Mouse (Mus musculus): ENCODE results near the gene Cfap77. TPM values are rescaled to one million over a fixed set of nuclear protein-coding genes. Genes with fewer than 3 reads are reported as not detected.
A peak's percentile ranks its signal among the peaks of the same experiment; 100 is the strongest.
"Not testable (repeated sequence)": the region's sequence is repeated elsewhere in the genome, so short reads cannot be mapped to it uniquely, and the experiment has no call there.

Gene Cfap77
- polyA plus RNA-seq, 1 experiment from 2014 or later = 0.70 TPM

- not testable (repeated sequence) for H3K27me3 ChIP-seq (ENCODE audit: control insufficient read depth, insufficient read depth, low read depth, low read length); H3K4me1 ChIP-seq (replicated peaks; ENCODE audit: control insufficient read depth, insufficient read depth, low read length); H3K9me3 ChIP-seq (ENCODE audit: control insufficient read depth, low read length); H3K4me2 ChIP-seq (ENCODE audit: low read depth, low read length); H3K27ac ChIP-seq (ENCODE audit: low read length); H3K9ac ChIP-seq (ENCODE audit: low read length); ATAC-seq (ENCODE audit: low read depth); H3K4me3 ChIP-seq (ENCODE audit: low read length)
- peaks cover 12% of the 10 kb centered on the region for H3K36me3 ChIP-seq (ENCODE audit: control insufficient read depth, insufficient read depth, low read length)
- 80% methylated on average over 6 of the region's 6 CpGs for WGBS
Observed at GRCm38 (mm10) chr2:29089276-29089675, 34.4 kb upstream of the Cfap77 start.

- ATAC-seq (ENCODE audit: low read depth) = no peak
- H3K9me3 ChIP-seq (ENCODE audit: control insufficient read depth, low read length) = no peaks in the 10 kb centered on the region
- no peaks in the 10 kb centered on the region for H3K27me3 ChIP-seq (ENCODE audit: control insufficient read depth, insufficient read depth, low read depth, low read length)
- H3K4me1 ChIP-seq (replicated peaks; ENCODE audit: control insufficient read depth, insufficient read depth, low read length) = no peaks in the 10 kb centered on the region
- no peak overlapping the region for H3K27ac ChIP-seq (ENCODE audit: low read length)
- H3K4me2 ChIP-seq (ENCODE audit: low read depth, low read length) = no peak overlapping the region
- no peak overlapping the region for H3K9ac ChIP-seq (ENCODE audit: low read length)
- H3K4me3 ChIP-seq (ENCODE audit: low read length) = no peak overlapping the region
- peaks cover 25% of the 10 kb centered on the region for H3K36me3 ChIP-seq (ENCODE audit: control insufficient read depth, insufficient read depth, low read length)
- WGBS = 95% methylated on average over 7 of the region's 7 CpGs
Observed at GRCm38 (mm10) chr2:29086026-29086425, 31.2 kb upstream of the Cfap77 start.

GRCm38 (mm10) chr2:29081965-29082364 is 27.1 kb upstream of the Cfap77 start:
- Histone ChIP-seq H3K27me3 (ENCODE audit: control insufficient read depth, insufficient read depth, low read depth, low read length) (no peaks in the 10 kb centered on the region), H3K9ac (ENCODE audit: low read length) (no peak overlapping the region), H3K4me1 (replicated peaks; ENCODE audit: control insufficient read depth, insufficient read depth, low read length) (no peaks in the 10 kb centered on the region), H3K4me2 (ENCODE audit: low read depth, low read length) (no peak overlapping the region), H3K36me3 (ENCODE audit: control insufficient read depth, insufficient read depth, low read length) (peaks cover 43% of the 10 kb centered on the region), H3K27ac (ENCODE audit: low read length) (no peak overlapping the region), H3K9me3 (ENCODE audit: control insufficient read depth, low read length) (no peaks in the 10 kb centered on the region), H3K4me3 (ENCODE audit: low read length) (no peak overlapping the region)
- WGBS = 55% methylated on average over 3 of the region's 3 CpGs
- no peak for ATAC-seq (ENCODE audit: low read depth)

- no peak overlapping the region for H3K4me2 ChIP-seq (ENCODE audit: low read depth, low read length)
- 70% methylated on average over 2 of the region's 2 CpGs for WGBS
- H3K9ac ChIP-seq (ENCODE audit: low read length) = no peak overlapping the region
- no peak overlapping the region for H3K4me3 ChIP-seq (ENCODE audit: low read length)
- peaks cover 48% of the 10 kb centered on the region for H3K36me3 ChIP-seq (ENCODE audit: control insufficient read depth, insufficient read depth, low read length)
- no peaks in the 10 kb centered on the region for H3K9me3 ChIP-seq (ENCODE audit: control insufficient read depth, low read length)
- no peak overlapping the region for H3K27ac ChIP-seq (ENCODE audit: low read length)
- ATAC-seq (ENCODE audit: low read depth) = no peak
- H3K4me1 ChIP-seq (replicated peaks; ENCODE audit: control insufficient read depth, insufficient read depth, low read length) = no peaks in the 10 kb centered on the region
- no peaks in the 10 kb centered on the region for H3K27me3 ChIP-seq (ENCODE audit: control insufficient read depth, insufficient read depth, low read depth, low read length)
Observed at GRCm38 (mm10) chr2:29076226-29076625, 21.4 kb upstream of the Cfap77 start.

- peaks cover 52% of the 10 kb centered on the region for H3K36me3 ChIP-seq (ENCODE audit: control insufficient read depth, insufficient read depth, low read length)
- H3K27me3 ChIP-seq (ENCODE audit: control insufficient read depth, insufficient read depth, low read depth, low read length) = no peaks in the 10 kb centered on the region
- ATAC-seq (ENCODE audit: low read depth) = no peak
- H3K9ac ChIP-seq (ENCODE audit: low read length) = no peak overlapping the region
- no peaks in the 10 kb centered on the region for H3K9me3 ChIP-seq (ENCODE audit: control insufficient read depth, low read length)
- H3K4me3 ChIP-seq (ENCODE audit: low read length) = no peak overlapping the region
- H3K4me1 ChIP-seq (replicated peaks; ENCODE audit: control insufficient read depth, insufficient read depth, low read length) = no peaks in the 10 kb centered on the region
- WGBS = 72% methylated on average over 11 of the region's 11 CpGs
- no peak overlapping the region for H3K4me2 ChIP-seq (ENCODE audit: low read depth, low read length)
- H3K27ac ChIP-seq (ENCODE audit: low read length) = no peak overlapping the region
Observed at GRCm38 (mm10) chr2:29075331-29076070, 20.6 kb upstream of the Cfap77 start.

- Histone ChIP-seq H3K4me2 (ENCODE audit: low read depth, low read length) (no peak overlapping the region), H3K4me3 (ENCODE audit: low read length) (no peak overlapping the region), H3K36me3 (ENCODE audit: control insufficient read depth, insufficient read depth, low read length) (peaks cover 54% of the 10 kb centered on the region), H3K9me3 (ENCODE audit: control insufficient read depth, low read length) (no peaks in the 10 kb centered on the region), H3K27ac (ENCODE audit: low read length) (no peak overlapping the region), H3K27me3 (ENCODE audit: control insufficient read depth, insufficient read depth, low read depth, low read length) (no peaks in the 10 kb centered on the region), H3K9ac (ENCODE audit: low read length) (no peak overlapping the region), H3K4me1 (replicated peaks; ENCODE audit: control insufficient read depth, insufficient read depth, low read length) (no peaks in the 10 kb centered on the region)
- 87% methylated on average over 7 of the region's 7 CpGs for WGBS
- ATAC-seq (ENCODE audit: low read depth) = no peak
Observed at GRCm38 (mm10) chr2:29074676-29075075, 19.8 kb upstream of the Cfap77 start.

- no peak overlapping the region for H3K4me2 ChIP-seq (ENCODE audit: low read depth, low read length)
- H3K4me3 ChIP-seq (ENCODE audit: low read length) = no peak overlapping the region
- ATAC-seq (ENCODE audit: low read depth) = no peak
- H3K36me3 ChIP-seq (ENCODE audit: control insufficient read depth, insufficient read depth, low read length) = peaks cover 19% of the 10 kb centered on the region
- peaks cover 1% of the 10 kb centered on the region; the same call in 1 of the 2 replicates for H3K4me1 ChIP-seq (replicated peaks; ENCODE audit: control insufficient read depth, insufficient read depth, low read length)
- H3K27me3 ChIP-seq (ENCODE audit: control insufficient read depth, insufficient read depth, low read depth, low read length) = no peaks in the 10 kb centered on the region
- H3K9me3 ChIP-seq (ENCODE audit: control insufficient read depth, low read length) = no peaks in the 10 kb centered on the region
- no peak overlapping the region for H3K27ac ChIP-seq (ENCODE audit: low read length)
- 53% methylated on average over 7 of the region's 7 CpGs for WGBS
- no peak overlapping the region for H3K9ac ChIP-seq (ENCODE audit: low read length)
Observed at GRCm38 (mm10) chr2:29066410-29066809, 11.5 kb upstream of the Cfap77 start.

- Histone ChIP-seq H3K27ac (ENCODE audit: low read length) (no peak overlapping the region), H3K36me3 (ENCODE audit: control insufficient read depth, insufficient read depth, low read length) (peaks cover 13% of the 10 kb centered on the region), H3K9me3 (ENCODE audit: control insufficient read depth, low read length) (no peaks in the 10 kb centered on the region), H3K9ac (ENCODE audit: low read length) (no peak overlapping the region), H3K27me3 (ENCODE audit: control insufficient read depth, insufficient read depth, low read depth, low read length) (no peaks in the 10 kb centered on the region), H3K4me2 (ENCODE audit: low read depth, low read length) (no peak overlapping the region), H3K4me1 (replicated peaks; ENCODE audit: control insufficient read depth, insufficient read depth, low read length) (peaks cover 7% of the 10 kb centered on the region), H3K4me3 (ENCODE audit: low read length) (no peak overlapping the region)
- no peak for ATAC-seq (ENCODE audit: low read depth)
- WGBS = 84% methylated on average over 6 of the region's 6 CpGs
Observed at GRCm38 (mm10) chr2:29065796-29066195, 10.9 kb upstream of the Cfap77 start.

GRCm38 (mm10) chr2:29060135-29060597 is 5.3 kb upstream of the Cfap77 start, which contains the start of gene Ttf1:
Gene Ttf1, plus strand, starts transcription at chr2:29060262.
- H3K4me3 ChIP-seq (ENCODE audit: low read length) = peak within 1 kb of the TSS; percentile 78
- under 1% methylated on average over 41 of the region's 41 CpGs for WGBS
- no peaks in the 10 kb centered on the region for H3K9me3 ChIP-seq (ENCODE audit: control insufficient read depth, low read length)
- no peaks in the 10 kb centered on the region for H3K27me3 ChIP-seq (ENCODE audit: control insufficient read depth, insufficient read depth, low read depth, low read length)
- peak within 1 kb of the TSS; percentile 95 for H3K27ac ChIP-seq (ENCODE audit: low read length)
- H3K9ac ChIP-seq (ENCODE audit: low read length) = peak within 1 kb of the TSS; percentile 81
- peaks cover 9% of the 10 kb centered on the region for H3K4me1 ChIP-seq (replicated peaks; ENCODE audit: control insufficient read depth, insufficient read depth, low read length)
- H3K36me3 ChIP-seq (ENCODE audit: control insufficient read depth, insufficient read depth, low read length) = no peaks in the 10 kb centered on the region
- peak; percentile 96 for ATAC-seq (ENCODE audit: low read depth)
- peak within 1 kb of the TSS; percentile 75 for H3K4me2 ChIP-seq (ENCODE audit: low read depth, low read length)

All from lung, embryonic 16.5 days (tissue).